Mouse (Mus musculus) embryonic facial prominence, embryonic 11.5 days (tissue): ENCODE measurements at regions not wholly inside any gene's neighbourhood (a gene's known extent, or its start where the extent isn't known, plus 50 kb on each side); places are given as distances from the start of the nearest gene placed in this dataset.

Experiments
- ATAC-seq: fragments of 200-750 bp; cut with Nextera tagmentation; replicated peaks from 2 replicates; pipeline ENCODE4 v1.8.0; 2017; ENCODE audit warnings: low read depth; ENCODE audit not compliant: insufficient number of reproducible peaks, low FRiP score, low TSS enrichment
- DNase-seq: peaks from one replicate; pipeline ENCODE4 v3.0.0-alpha.2; 2015; ENCODE audit warnings: low spot score
- H3K27ac ChIP-seq: fragments of 300-500 bp; sonication (generic); replicated peaks from 2 replicates; pipeline ENCODE4 v1.5.1; 2014; ENCODE audit warnings: mild to moderate bottlenecking, low read depth, low read length, control low read depth
- H3K27me3 ChIP-seq: fragments of 300-500 bp; sonication (generic); 2 replicates; pipeline ENCODE4 v1.6.1; 2014; ENCODE audit warnings: mild to moderate bottlenecking, low read length, moderate library complexity, mixed read lengths; ENCODE audit not compliant: control insufficient read depth, insufficient read depth
- H3K36me3 ChIP-seq: fragments of 300-500 bp; sonication (generic); replicated peaks from 2 replicates; pipeline ENCODE4 v1.6.1; 2014; ENCODE audit warnings: low read depth, mild to moderate bottlenecking, low read length, moderate library complexity, mixed read lengths; ENCODE audit not compliant: control insufficient read depth, insufficient read depth
- H3K4me1 ChIP-seq: fragments of 300-500 bp; sonication (generic); 2 replicates; pipeline ENCODE4 v1.6.1; 2014; ENCODE audit warnings: low read length, mixed read lengths; ENCODE audit not compliant: control insufficient read depth, insufficient read depth
- H3K4me2 ChIP-seq: fragments of 300-500 bp; sonication (generic); 2 replicates; pipeline ENCODE4 v1.6.1; 2014; ENCODE audit warnings: low read depth, mild to moderate bottlenecking, control low read depth, low read length, moderate library complexity
- H3K4me3 ChIP-seq: fragments of 300-500 bp; sonication (generic); 2 replicates; pipeline ENCODE4 v1.5.1; 2014; ENCODE audit warnings: low read depth, low read length, control low read depth
- H3K9ac ChIP-seq: fragments of 300-500 bp; sonication (generic); replicated peaks from 2 replicates; pipeline ENCODE4 v1.6.1; 2014; ENCODE audit warnings: mild to moderate bottlenecking, control low read depth, low read length
- H3K9me3 ChIP-seq: fragments of 300-500 bp; sonication (generic); replicated peaks from 2 replicates; pipeline ENCODE4 v1.6.1; 2016; ENCODE audit warnings: mild to moderate bottlenecking, low read length, inconsistent platforms, mixed read lengths; ENCODE audit not compliant: control insufficient read depth
- WGBS: fragments of 180-500 bp; shearing (Covaris S2); extraction: QIAGEN DNeasy Blood & Tissue Kit; methylation state at CpG from one replicate; pipeline ENCODE4 v1.1.7; 2014; 5-methylcytosine and 5-hydroxymethylcytosine counted together

GRCm38 (mm10) chr12:107438506-107438905 is 49.9 kb upstream of the 3110018I06Rik start:
- Histone ChIP-seq H3K9me3 (no peaks in the 10 kb centered on the region), H3K27ac (no peak overlapping the region), H3K4me3 (no peak overlapping the region), H3K36me3 (no peaks in the 10 kb centered on the region), H3K4me1 (no peaks in the 10 kb centered on the region), H3K9ac (no peak overlapping the region), H3K27me3 (no peaks in the 10 kb centered on the region), H3K4me2 (no peak overlapping the region)
- WGBS: 73% methylated on average over 4 of the region's 4 CpGs
- ATAC-seq (no peak), DNase-seq (no peak)
